Mouse (Mus musculus): ENCODE data around the gene Tuba1c.

- no peak for TF ChIP-seq POLR2A (IDR thresholded peaks at IDR 0.05; ENCODE audit: extremely low read depth, insufficient read depth, low read length)
- TF ChIP-seq CTCF (IDR thresholded peaks at IDR 0.05; ENCODE audit: extremely low read depth, insufficient read depth, low read length): no peak
These were observed 8.4 kb upstream of the Tuba1c start for GRCm38 (mm10) chr15:99021255-99021654.

Measured in cortical plate, adult 2 months (tissue).